Mouse (Mus musculus) intestine, postnatal 0 days (tissue): ENCODE data around the gene Pibf1. TPM values are rescaled to one million over a fixed set of nuclear protein-coding genes. Genes with fewer than 3 reads are reported as not detected.

ENCODE experiments used
- ATAC-seq: fragments of 200-750 bp; cut with Nextera tagmentation; 2 replicates; pipeline ENCODE4 v1.8.0; 2017; ENCODE audit warnings: mild to moderate bottlenecking, moderate TSS enrichment, moderate library complexity
- H3K27ac ChIP-seq: fragments of 300-500 bp; sonication (generic); 2 replicates; pipeline ENCODE4 v1.5.1; 2014; ENCODE audit warnings: mild to moderate bottlenecking, low read depth, low read length, moderate library complexity
- H3K27me3 ChIP-seq: fragments of 300-500 bp; sonication (generic); replicated peaks from 2 replicates; pipeline ENCODE4 v1.6.1; 2014; ENCODE audit warnings: low read length, mixed read lengths; ENCODE audit not compliant: control insufficient read depth, insufficient read depth
- H3K36me3 ChIP-seq: fragments of 300-500 bp; sonication (generic); 2 replicates; pipeline ENCODE4 v1.6.1; 2014; ENCODE audit warnings: mild to moderate bottlenecking, moderate library complexity; ENCODE audit not compliant: control insufficient read depth, insufficient read depth
- H3K4me1 ChIP-seq: fragments of 300-500 bp; sonication (generic); replicated peaks from 2 replicates; pipeline ENCODE4 v1.6.1; 2014; ENCODE audit warnings: antibody characterized with exemption, low read length, mixed read lengths; ENCODE audit not compliant: control insufficient read depth, insufficient read depth
- H3K4me2 ChIP-seq: fragments of 300-500 bp; sonication (generic); replicated peaks from 2 replicates; pipeline ENCODE4 v1.6.1; 2014; ENCODE audit warnings: low read depth, mild to moderate bottlenecking, moderate library complexity
- H3K4me3 ChIP-seq: fragments of 300-500 bp; sonication (generic); 2 replicates; pipeline ENCODE4 v1.5.1; 2014; ENCODE audit warnings: low read depth, low read length
- H3K9ac ChIP-seq: fragments of 300-500 bp; sonication (generic); 2 replicates; pipeline ENCODE4 v1.6.1; 2014; ENCODE audit warnings: mild to moderate bottlenecking, low read depth, low read length
- H3K9me3 ChIP-seq: fragments of 300-500 bp; sonication (generic); 2 replicates; pipeline ENCODE4 v1.6.1; 2016; ENCODE audit warnings: mixed run types; ENCODE audit not compliant: control insufficient read depth
- CTCF ChIP-seq: sonication (generic); IDR thresholded peaks from 2 replicates; pipeline ENCODE4 v1.5.1; 2016; ENCODE audit warnings: low read depth, mild to moderate bottlenecking, control low read depth, antibody characterized with exemption, moderate library complexity
- WGBS: fragments of 180-500 bp; shearing (Covaris S2); extraction: QIAGEN DNeasy Blood & Tissue Kit; methylation state at CpG from one replicate; pipeline ENCODE4 v1.1.7; 2014; 5-methylcytosine and 5-hydroxymethylcytosine counted together
- polyA plus RNA-seq: library from polyadenylated mRNA; unstranded; fragments of >200 nt; fragmentation: Nextera tagmentation; extraction: Ambion mirVana; gene quantifications from 2 replicates; pipeline ENCODE4 v1.2.1, GENCODE M21; 2015

Gene Pibf1
- polyA plus RNA-seq, 1 experiment from 2014 or later: 9.7 TPM

DNA sequence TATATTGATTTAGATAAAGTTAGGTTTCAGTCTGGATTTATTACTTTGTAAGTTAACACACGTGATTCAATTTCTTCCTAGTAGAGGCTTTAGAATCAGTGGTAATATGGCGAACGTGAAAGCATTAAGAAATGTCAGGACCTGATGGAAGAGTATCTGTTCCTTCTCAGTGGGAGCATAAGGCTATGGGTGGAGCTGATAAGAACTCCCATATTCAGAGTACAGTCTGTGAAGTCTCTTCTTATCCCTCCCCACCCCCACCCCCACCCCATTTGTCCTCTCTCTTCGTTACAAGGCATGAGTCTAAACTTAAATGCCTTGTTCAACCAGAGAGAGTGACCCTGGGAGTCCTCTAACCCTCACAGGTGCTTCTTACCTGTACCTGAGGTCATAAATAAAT is 53.5 kb downstream of the Pibf1 start:
- ATAC-seq: no peak
- Histone ChIP-seq H3K27ac (no peak overlapping the region), H3K4me1 (no peaks in the 10 kb centered on the region), H3K4me3 (no peak overlapping the region), H3K27me3 (no peaks in the 10 kb centered on the region), H3K4me2 (no peak overlapping the region), H3K36me3 (peaks cover 27% of the 10 kb centered on the region), H3K9me3 (no peaks in the 10 kb centered on the region), H3K9ac (no peak overlapping the region)
- no peak for TF ChIP-seq CTCF
- WGBS: 87% methylated on average over 4 of the region's 4 CpGs

DNA sequence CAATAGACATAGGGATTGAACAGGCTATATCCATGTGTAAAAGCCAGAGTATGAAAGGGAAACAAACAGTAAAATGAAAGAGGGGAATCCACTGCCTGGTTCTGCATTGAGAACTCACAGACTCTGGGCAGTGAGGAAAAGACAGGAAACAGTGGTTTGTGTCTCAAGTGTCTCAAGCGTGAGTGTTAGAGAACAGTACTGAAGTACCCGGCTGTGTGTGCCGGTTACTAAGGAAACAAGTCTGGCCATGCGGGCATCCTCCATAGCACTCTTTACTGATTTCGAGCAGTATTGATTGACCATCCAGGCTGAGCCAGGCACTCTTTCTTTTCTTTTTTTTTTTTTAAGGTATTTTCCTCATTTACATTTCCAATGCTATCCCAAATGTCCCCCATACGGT is 60.7 kb downstream of the Pibf1 start:
- no peak for TF ChIP-seq CTCF
- Histone ChIP-seq H3K4me3 (no peak overlapping the region), H3K36me3 (peaks cover 8% of the 10 kb centered on the region; the same call in 1 of the 2 replicates), H3K4me2 (no peak overlapping the region), H3K27me3 (no peaks in the 10 kb centered on the region), H3K27ac (no peak overlapping the region), H3K4me1 (no peaks in the 10 kb centered on the region), H3K9ac (no peak overlapping the region), H3K9me3 (no peaks in the 10 kb centered on the region)
- WGBS: 77% methylated on average over 6 of the region's 6 CpGs
- no peak for ATAC-seq

DNA sequence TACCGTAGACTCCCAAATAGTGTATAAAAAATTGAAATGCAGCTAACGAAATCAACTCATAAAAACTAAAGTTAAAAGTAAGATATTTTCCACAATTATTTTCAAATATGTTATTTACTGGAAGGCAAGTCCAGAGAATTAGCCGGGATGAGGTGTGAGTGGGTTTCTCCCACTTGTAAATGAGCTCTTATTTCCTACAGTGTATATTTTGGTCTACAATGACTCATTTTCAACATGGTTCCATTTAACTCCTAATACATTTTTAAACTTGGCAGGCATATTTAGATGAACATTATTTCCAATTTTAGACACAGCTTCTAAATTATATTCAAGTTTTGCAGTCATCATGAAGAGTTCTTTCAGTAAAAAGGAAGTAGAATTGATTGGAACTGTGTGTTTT is 63.8 kb downstream of the Pibf1 start:
- Histone ChIP-seq H3K4me2 (no peak overlapping the region), H3K27ac (no peak overlapping the region), H3K27me3 (no peaks in the 10 kb centered on the region), H3K4me1 (no peaks in the 10 kb centered on the region), H3K9ac (no peak overlapping the region), H3K9me3 (no peaks in the 10 kb centered on the region), H3K36me3 (no peaks in the 10 kb centered on the region; the same call in 1 of the 2 replicates), H3K4me3 (no peak overlapping the region)
- no peak for ATAC-seq
- 93% methylated on average over 3 of the region's 3 CpGs for WGBS
- TF ChIP-seq CTCF: no peak

DNA sequence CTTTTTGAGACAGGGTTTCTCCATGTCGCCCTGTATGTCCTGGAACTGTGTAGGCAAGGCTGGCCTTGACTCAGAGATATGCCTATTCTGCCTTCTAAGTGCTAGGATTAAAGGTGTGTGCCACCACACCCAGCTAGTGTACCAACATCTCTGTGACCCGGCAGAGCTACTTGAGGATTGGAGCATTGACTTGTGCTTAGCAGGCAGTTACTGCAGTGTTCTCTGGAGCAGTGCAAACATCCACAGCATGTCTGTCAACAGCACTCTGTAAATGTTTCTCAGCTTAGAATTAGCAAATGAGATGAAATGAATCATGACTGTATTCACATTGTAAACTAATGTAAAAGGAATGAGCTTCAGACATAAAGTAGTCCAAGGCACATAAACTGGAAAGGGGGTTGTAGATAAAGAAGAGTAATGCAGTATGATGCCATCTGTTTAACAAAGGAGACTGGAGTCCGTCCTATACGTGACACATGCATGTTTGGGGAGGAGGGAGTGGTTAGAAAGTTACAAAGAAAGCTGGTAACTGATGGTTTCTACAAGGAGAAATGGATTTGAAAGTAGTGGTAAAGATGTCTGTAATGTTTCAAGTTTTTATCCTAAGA is 75.0 kb downstream of the Pibf1 start:
- no peak overlapping the region for H3K4me3 ChIP-seq
- no peak overlapping the region for H3K27ac ChIP-seq
- H3K4me2 ChIP-seq: no peak overlapping the region
- H3K4me1 ChIP-seq: no peaks in the 10 kb centered on the region
- H3K9ac ChIP-seq: no peak overlapping the region
- WGBS: 47% methylated on average over 4 of the region's 4 CpGs
- no peaks in the 10 kb centered on the region for H3K9me3 ChIP-seq
- no peaks in the 10 kb centered on the region for H3K36me3 ChIP-seq
- no peak for TF ChIP-seq CTCF
- H3K27me3 ChIP-seq: no peaks in the 10 kb centered on the region
- ATAC-seq: peak; percentile 75

DNA sequence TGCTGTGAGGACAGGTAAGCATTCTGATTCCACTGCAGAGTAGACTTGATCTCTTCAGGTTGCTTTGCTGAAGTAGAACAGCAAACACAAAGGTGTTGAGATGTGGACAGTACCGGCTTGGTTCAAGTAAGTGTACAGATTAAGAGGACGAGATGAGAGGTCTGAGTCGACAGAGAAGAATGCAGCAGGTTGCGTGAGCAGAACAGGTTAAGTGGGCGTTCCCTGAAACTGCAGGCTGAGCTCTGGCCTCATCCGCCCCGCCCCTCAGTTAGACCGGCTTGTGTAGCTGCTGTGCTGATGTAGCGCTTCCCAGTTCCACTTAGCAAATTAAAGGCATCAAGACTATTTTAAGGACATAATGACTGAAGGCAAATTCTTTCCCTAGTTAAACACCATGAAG is 77.3 kb downstream of the Pibf1 start:
- WGBS: 38% methylated on average over 9 of the region's 9 CpGs
- no peaks in the 10 kb centered on the region for H3K27me3 ChIP-seq
- no peak for TF ChIP-seq CTCF
- no peaks in the 10 kb centered on the region for H3K4me1 ChIP-seq
- H3K36me3 ChIP-seq: no peaks in the 10 kb centered on the region; the same call in 1 of the 2 replicates
- no peak overlapping the region for H3K27ac ChIP-seq
- ATAC-seq: peak; percentile 79
- H3K4me3 ChIP-seq: no peak overlapping the region
- no peaks in the 10 kb centered on the region for H3K9me3 ChIP-seq
- H3K4me2 ChIP-seq: no peak overlapping the region
- H3K9ac ChIP-seq: no peak overlapping the region

DNA sequence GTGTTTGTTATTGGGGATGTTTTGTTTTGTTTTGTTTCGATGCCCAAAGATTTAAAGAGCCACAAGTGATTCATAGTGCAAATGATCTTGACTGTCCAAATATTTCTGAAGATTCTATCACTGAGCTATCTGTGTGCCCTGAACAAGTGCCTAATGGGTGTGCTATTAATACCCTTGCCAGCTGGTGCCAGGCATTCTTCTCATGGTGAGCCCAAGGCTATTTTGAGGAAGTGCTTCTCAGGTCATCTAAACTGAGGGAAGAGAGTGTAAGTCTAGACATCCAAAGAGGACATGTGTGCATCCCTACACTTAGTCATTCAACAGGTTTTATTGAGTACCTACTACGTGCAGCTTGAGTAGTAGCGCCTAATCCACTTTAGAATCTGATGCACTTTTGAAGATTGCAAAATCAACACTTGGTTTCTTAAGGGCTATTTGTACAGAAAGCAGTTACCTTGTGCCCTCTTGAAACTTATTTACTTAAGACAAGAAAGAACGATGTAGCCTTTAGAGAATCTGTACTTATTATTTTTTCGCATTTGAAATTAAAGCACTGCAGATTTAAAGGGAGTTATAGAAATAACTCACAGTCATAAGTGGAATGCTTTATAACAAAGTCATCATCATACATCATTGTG is 91.0 kb downstream of the Pibf1 start:
- Histone ChIP-seq H3K9ac (no peak overlapping the region), H3K4me1 (no peaks in the 10 kb centered on the region), H3K27me3 (no peaks in the 10 kb centered on the region), H3K36me3 (0 out of 2 replicates have a peak, but pooled peaks cover 3% of the 10 kb centered on the region), H3K9me3 (no peaks in the 10 kb centered on the region), H3K4me2 (no peak overlapping the region), H3K27ac (no peak overlapping the region), H3K4me3 (no peak overlapping the region)
- WGBS: 86% methylated on average over 5 of the region's 5 CpGs
- no peak for TF ChIP-seq CTCF
- ATAC-seq: no peak
